Mouse (Mus musculus): ENCODE measurements around the gene AC124108.1. TPM values are rescaled to one million over a fixed set of nuclear protein-coding genes. Genes with fewer than 3 reads are reported as not detected.
A peak's percentile ranks its signal among the peaks of the same experiment; 100 is the strongest.

AC124108.1 gene
- polyA plus RNA-seq, 1 experiment from 2014 or later, result not detected

DNA sequence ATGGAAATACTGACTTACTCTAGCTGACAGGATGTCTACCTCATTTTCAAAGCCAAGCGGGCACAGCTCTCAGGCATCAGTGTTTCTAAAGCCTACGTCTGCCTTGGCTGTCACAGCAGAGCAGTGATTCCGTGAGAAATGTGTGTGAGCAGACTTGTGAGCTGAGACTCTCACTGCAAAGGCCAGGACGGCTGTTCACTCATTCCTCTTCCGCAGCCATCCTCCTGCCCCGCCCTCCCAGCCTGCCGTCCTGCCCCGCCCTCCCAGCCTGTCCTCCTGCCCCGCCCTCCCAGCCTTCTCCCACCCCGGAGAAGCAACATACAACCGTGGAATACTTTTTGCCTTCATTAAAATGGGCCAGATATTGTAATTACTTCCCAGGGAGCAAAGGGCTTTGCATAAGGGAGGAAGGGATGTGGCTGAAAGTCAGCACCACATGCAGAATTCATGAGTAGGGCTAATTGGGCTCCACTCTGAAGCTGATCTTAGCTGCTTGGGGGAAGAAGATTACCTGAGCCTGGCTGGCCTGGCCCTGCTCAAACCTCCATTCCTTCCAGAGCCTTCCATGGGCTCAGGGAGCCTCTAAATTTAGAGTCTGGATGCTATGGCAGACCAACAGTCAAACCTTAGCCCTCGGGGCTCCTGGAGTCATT, 23.0 kb upstream of the AC124108.1 start:
- Histone ChIP-seq H3K4me2 (peak overlapping the region; percentile 58), H3K4me1 (replicated peaks) (peaks cover 9% of the 10 kb centered on the region), H3K27ac (no peak overlapping the region), H3K4me3 (peak overlapping the region; percentile 22), H3K9ac (no peak overlapping the region), H3K36me3 (no peaks in the 10 kb centered on the region), H3K9me3 (replicated peaks) (no peaks in the 10 kb centered on the region), H3K27me3 (peaks cover 12% of the 10 kb centered on the region)
- 8% methylated on average over 12 of the region's 12 CpGs for WGBS
- ATAC-seq (replicated peaks; ENCODE audit: insufficient number of reproducible peaks, insufficient read depth, low FRiP score, low read depth), result 0 out of 2 replicates have a peak, but pooled peaks have one; percentile 31

DNA sequence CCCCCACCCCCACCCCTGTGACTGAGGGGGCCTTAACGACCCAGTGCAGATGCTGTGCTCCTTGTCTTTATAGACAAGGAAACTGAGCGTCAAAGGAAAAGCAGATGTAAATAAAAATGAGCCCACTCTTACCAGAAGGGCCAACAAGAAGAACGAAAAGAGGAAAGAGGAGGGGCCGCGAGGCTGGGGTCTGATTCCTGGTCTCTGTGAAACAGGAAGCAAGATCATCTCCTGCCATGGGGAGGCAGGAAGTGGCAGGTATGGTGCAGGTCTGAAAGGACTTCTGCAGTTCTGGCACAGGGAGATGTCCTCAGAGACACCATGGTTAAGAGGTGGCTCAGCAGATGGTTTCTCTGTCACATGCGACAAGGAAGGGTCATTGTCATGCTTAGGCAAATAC, 20.6 kb upstream of the AC124108.1 start:
- no peak overlapping the region for H3K4me2 ChIP-seq
- no peak for ATAC-seq (replicated peaks; ENCODE audit: insufficient number of reproducible peaks, insufficient read depth, low FRiP score, low read depth)
- H3K36me3 ChIP-seq, result no peaks in the 10 kb centered on the region
- H3K4me1 ChIP-seq (replicated peaks), result peaks cover 6% of the 10 kb centered on the region
- H3K9ac ChIP-seq, result no peak overlapping the region
- peaks cover 10% of the 10 kb centered on the region for H3K27me3 ChIP-seq
- no peak overlapping the region for H3K4me3 ChIP-seq
- no peak overlapping the region for H3K27ac ChIP-seq
- no peaks in the 10 kb centered on the region for H3K9me3 ChIP-seq (replicated peaks)
- WGBS, result 48% methylated on average over 6 of the region's 6 CpGs

DNA sequence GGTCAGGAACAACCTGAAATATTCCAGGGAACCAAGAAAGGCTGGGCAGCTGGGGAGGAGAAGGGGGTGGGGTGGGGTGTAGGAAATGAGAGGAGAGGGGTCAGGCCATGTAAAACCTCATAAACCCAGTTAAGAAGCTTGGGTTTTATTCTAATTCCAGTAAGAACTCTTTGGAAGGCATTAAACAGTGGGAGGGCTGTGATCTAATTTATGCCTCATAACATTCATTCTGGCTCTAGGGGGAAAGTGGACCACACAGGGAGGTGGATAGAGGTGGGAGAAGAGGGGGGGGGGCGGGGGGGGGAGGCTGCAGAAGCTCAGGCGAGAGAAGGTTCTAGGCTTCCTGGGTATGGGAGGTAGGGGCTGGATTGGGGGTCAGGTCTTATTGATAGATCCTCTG, 19.6 kb upstream of the AC124108.1 start:
- Histone ChIP-seq H3K27me3 (peaks cover 10% of the 10 kb centered on the region), H3K27ac (no peak overlapping the region), H3K4me1 (replicated peaks) (peaks cover 6% of the 10 kb centered on the region), H3K36me3 (no peaks in the 10 kb centered on the region), H3K4me2 (no peak overlapping the region), H3K4me3 (no peak overlapping the region), H3K9me3 (replicated peaks) (no peaks in the 10 kb centered on the region), H3K9ac (no peak overlapping the region)
- 43% methylated on average over 1 of the region's 2 CpGs for WGBS
- no peak for ATAC-seq (replicated peaks; ENCODE audit: insufficient number of reproducible peaks, insufficient read depth, low FRiP score, low read depth)

DNA sequence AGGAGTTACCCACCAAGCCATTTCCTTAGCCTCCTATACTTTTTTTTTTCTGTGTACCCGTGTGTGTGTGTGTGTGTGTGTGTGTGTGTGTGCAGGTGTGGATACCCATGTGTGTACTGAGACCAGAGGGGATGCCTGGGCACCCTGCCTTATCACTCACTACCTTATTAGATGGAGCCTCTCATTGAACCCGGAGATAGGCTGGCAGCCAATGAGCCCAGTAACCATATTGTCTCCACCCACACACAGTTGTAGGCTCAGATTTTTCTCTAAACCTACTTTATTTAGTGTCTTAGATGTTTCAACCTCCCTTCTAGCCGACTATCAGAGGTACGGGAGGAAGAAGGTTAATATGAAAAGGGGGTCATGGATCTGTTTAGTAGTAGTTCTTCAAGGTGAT, 5.0 kb upstream of the AC124108.1 start:
- Histone ChIP-seq H3K9me3 (replicated peaks) (no peaks in the 10 kb centered on the region), H3K4me1 (replicated peaks) (peaks cover 15% of the 10 kb centered on the region), H3K27ac (no peak overlapping the region), H3K4me2 (no peak overlapping the region), H3K36me3 (no peaks in the 10 kb centered on the region), H3K9ac (no peak overlapping the region), H3K4me3 (no peak overlapping the region), H3K27me3 (peaks cover 73% of the 10 kb centered on the region)
- 64% methylated on average over 4 of the region's 4 CpGs for WGBS
- no peak for ATAC-seq (replicated peaks; ENCODE audit: insufficient number of reproducible peaks, insufficient read depth, low FRiP score, low read depth)

DNA sequence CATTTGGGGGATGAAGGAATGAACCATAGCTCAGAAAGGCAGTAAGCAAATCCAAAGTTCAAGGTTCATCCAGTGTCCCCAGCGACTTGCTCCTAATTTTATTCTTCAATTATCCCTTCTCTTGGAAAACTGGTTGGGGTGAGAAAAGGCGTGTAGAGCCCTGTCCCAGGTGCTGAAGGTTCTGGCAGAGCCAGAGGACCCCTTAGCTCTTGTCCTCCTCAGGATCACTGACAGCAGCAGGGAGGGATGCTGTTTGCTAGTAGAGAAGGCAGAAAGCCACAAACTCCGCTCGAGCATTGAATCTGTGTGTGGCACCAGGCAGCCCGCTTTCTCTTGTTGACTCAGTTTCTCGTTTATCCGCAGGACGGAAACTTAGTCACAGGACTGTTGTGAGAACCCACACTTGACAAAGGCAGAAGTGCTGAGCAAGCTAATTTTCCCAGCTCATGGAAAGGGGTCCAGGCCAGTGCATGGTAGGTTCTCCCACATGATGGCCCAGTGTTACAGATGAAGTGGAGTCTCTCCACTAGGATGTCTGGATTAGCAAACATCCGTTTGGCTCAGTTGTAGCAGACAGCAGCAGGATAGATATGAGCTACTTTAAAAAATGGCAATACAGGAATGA, 2.7 kb upstream of the AC124108.1 start:
- Histone ChIP-seq H3K4me1 (replicated peaks) (peaks cover 26% of the 10 kb centered on the region), H3K4me3 (no peak overlapping the region), H3K9ac (no peak overlapping the region), H3K4me2 (no peak overlapping the region), H3K27ac (no peak overlapping the region), H3K9me3 (replicated peaks) (no peaks in the 10 kb centered on the region), H3K36me3 (no peaks in the 10 kb centered on the region), H3K27me3 (peaks cover 86% of the 10 kb centered on the region)
- ATAC-seq (replicated peaks; ENCODE audit: insufficient number of reproducible peaks, insufficient read depth, low FRiP score, low read depth), result no peak
- WGBS, result 25% methylated on average over 9 of the region's 9 CpGs

DNA sequence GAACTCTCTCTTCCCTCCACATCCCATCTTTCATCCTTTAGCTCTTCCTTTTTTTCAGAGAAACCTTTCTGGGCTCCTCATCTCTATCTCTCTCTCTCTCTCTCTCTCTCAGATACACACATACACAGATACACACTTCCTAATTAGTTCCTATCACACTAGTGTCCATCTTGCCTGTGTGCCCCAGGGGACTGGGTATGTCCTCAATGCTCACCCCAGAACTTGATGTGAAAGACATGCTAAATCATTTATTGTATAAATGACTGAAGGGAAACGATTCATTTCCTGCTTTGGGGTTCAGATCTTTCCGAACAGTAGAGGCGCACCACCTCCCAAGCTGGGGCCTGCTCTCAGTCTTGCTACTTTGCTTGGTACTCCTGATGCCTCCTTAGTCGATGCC, 2.0 kb upstream of the AC124108.1 start:
- 38% methylated on average over 4 of the region's 4 CpGs for WGBS
- Histone ChIP-seq H3K4me1 (replicated peaks) (peaks cover 26% of the 10 kb centered on the region), H3K9me3 (replicated peaks) (no peaks in the 10 kb centered on the region), H3K4me3 (no peak overlapping the region), H3K36me3 (no peaks in the 10 kb centered on the region), H3K9ac (no peak overlapping the region), H3K4me2 (no peak overlapping the region), H3K27ac (no peak overlapping the region), H3K27me3 (peaks cover 87% of the 10 kb centered on the region)
- no peak for ATAC-seq (replicated peaks; ENCODE audit: insufficient number of reproducible peaks, insufficient read depth, low FRiP score, low read depth)

DNA sequence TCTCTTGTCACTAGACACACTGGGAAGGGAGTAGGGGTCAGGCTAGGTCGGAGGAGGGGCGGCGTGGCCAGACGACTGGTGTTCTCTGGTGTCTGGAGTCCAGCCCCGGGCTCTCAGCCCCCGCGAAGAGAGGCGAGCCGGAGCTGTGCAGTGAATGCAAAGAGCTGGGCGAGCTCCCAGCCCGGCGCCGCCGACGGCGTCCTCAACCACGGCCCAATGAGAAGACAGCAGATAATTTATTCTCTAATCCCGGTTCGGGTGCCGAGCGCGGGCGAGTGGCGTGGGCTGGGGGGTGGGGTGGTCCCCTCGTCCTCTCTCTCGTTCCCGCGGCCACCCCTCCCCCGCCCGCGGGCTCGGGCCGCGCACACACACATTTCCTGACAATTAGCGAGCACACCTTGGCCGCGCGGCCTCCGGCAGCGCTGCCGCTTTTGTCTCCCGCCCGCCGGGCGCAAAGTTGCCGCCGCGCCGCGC, 1.2 kb upstream of the AC124108.1 start:
- Histone ChIP-seq H3K4me2 (peak overlapping the region; percentile 90), H3K9ac (peak overlapping the region; percentile 6), H3K4me1 (replicated peaks) (peaks cover 31% of the 10 kb centered on the region), H3K27ac (no peak overlapping the region), H3K9me3 (replicated peaks) (no peaks in the 10 kb centered on the region), H3K27me3 (peaks cover 92% of the 10 kb centered on the region), H3K4me3 (peak overlapping the region; percentile 55), H3K36me3 (no peaks in the 10 kb centered on the region)
- WGBS, result under 1% methylated on average over 50 of the region's 50 CpGs
- ATAC-seq (replicated peaks; ENCODE audit: insufficient number of reproducible peaks, insufficient read depth, low FRiP score, low read depth), result no peak

DNA sequence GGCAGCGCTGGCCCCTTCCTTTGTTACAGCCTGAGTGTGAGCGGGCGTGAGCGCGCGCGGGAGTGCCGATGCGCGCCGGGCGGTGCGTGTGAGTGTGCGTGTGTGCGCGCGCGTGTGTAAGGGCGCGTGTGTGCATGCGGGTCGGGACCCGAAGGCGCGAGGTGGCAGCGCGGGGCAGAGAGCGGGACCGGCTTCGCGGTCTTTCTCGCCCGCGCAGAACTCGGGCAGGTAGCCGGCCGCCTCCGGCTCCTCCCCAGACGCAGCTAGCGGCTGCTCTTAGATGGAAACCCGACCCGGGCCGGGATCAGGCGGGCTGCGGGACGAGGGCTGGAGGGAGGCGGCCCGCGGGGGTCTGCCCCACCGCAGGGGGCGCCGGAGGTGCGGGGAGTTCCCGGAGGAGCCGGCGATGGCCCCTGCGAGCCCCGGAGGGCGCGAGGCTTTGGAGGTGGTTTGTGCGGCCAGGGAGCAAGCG, 600 bp upstream of the AC124108.1 start:
- Histone ChIP-seq H3K4me3 (peak overlapping the region; percentile 55), H3K4me1 (replicated peaks) (peaks cover 31% of the 10 kb centered on the region), H3K27me3 (peaks cover 94% of the 10 kb centered on the region), H3K27ac (no peak overlapping the region), H3K4me2 (peak overlapping the region; percentile 90), H3K9ac (peak overlapping the region; percentile 6), H3K36me3 (no peaks in the 10 kb centered on the region), H3K9me3 (replicated peaks) (no peaks in the 10 kb centered on the region)
- no peak for ATAC-seq (replicated peaks; ENCODE audit: insufficient number of reproducible peaks, insufficient read depth, low FRiP score, low read depth)
- WGBS, result under 1% methylated on average over 62 of the region's 62 CpGs

DNA sequence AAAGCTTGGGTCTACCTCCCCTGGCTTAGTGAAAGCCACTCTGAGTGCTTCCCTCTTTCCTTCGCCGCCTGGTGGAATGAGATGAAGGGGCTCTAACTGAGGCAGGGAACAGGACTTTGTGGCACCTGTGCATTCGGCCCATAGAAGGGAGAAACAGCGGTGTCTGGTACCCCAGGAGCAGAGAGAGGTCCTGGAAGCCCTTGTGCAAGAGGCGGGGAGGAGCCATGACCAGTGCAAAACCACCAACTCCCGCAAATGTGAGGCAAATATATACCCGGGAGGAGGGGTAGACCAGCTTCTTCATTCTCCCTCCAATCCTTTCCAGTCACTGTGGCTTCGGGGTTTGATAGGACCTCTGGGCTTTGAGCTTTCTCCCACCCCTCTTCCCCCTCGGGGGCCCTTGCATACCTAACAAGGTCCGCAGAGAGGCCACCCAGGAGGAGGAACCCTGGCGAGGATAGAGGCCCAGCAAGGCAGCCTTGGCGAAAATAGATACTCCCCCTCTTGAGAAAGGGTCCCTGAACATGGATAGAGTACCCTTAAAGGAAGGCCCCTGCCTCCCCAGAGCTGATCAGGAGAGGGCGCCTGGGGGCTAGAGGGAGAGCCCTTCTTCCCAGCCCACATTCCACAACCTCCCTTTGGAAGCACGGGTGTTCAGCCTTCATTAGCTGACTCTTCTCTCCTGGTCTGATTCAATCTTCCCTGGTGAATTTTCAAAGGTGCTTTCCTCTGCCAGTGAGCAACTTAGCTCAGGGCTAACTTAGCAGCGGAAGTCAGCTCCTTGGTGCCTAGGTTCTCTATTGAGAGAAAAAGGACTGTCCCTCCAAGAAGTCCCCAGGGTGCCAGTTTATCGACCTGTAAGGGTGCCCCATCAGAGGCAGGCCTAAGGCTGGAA, 776 bp downstream of the AC124108.1 start:
- no peaks in the 10 kb centered on the region for H3K36me3 ChIP-seq
- ATAC-seq (replicated peaks; ENCODE audit: insufficient number of reproducible peaks, insufficient read depth, low FRiP score, low read depth), result no peak
- 8% methylated on average over 16 of the region's 16 CpGs for WGBS
- no peak overlapping the region for H3K27ac ChIP-seq
- H3K9ac ChIP-seq, result no peak overlapping the region
- peaks cover 91% of the 10 kb centered on the region for H3K27me3 ChIP-seq
- peak overlapping the region; percentile 55; the same call in 1 of the 2 replicates for H3K4me3 ChIP-seq
- peak overlapping the region; percentile 90 for H3K4me2 ChIP-seq
- no peaks in the 10 kb centered on the region for H3K9me3 ChIP-seq (replicated peaks)
- H3K4me1 ChIP-seq (replicated peaks), result peaks cover 31% of the 10 kb centered on the region

DNA sequence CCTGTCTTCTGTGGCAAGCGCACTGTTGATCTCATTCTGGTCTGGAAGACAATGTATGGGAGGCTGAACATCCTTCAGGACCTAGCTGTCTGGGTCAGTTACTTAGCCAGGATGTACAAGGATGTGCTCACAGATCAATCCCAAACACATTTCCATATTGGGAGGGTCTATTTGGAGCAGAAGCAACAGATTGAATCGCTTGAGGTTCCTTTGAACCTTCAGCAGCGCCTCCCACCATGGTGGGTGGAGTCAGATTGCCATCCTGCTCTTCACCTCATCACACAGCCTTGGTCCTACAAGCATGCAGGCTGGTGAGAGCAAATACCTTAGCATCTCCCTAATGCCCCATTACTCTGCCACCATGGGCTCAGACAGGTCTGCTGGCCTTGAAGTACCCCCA, 2.5 kb downstream of the AC124108.1 start:
- no peaks in the 10 kb centered on the region for H3K36me3 ChIP-seq
- H3K4me1 ChIP-seq (replicated peaks), result peaks cover 31% of the 10 kb centered on the region
- peaks cover 88% of the 10 kb centered on the region for H3K27me3 ChIP-seq
- no peak overlapping the region for H3K9ac ChIP-seq
- ATAC-seq (replicated peaks; ENCODE audit: insufficient number of reproducible peaks, insufficient read depth, low FRiP score, low read depth), result no peak
- no peak overlapping the region for H3K27ac ChIP-seq
- no peak overlapping the region for H3K4me3 ChIP-seq
- WGBS, result 72% methylated on average over 3 of the region's 3 CpGs
- no peaks in the 10 kb centered on the region for H3K9me3 ChIP-seq (replicated peaks)
- no peak overlapping the region for H3K4me2 ChIP-seq

DNA sequence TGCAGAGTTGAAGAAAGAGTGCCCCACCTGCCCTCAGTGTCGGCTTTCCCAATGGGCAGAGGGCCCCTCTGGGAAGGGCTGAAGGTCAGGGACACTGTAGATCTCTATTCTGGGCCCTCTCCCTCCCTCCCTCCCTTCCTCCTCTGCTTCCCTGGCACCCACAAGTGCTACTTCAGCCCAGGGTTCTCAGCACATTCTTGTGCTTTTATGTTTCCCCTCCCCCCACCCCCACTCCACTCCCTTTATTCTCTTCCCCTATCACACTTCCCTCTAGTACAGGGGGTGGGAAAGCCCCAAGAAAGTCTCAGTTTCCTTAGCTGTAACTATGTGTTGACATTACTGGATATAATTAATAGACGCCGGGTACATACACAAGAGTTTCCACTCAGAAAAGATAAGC, 3.4 kb downstream of the AC124108.1 start:
- no peak overlapping the region for H3K4me3 ChIP-seq
- H3K9ac ChIP-seq, result no peak overlapping the region
- WGBS, result 38% methylated on average over 3 of the region's 3 CpGs
- H3K4me2 ChIP-seq, result no peak overlapping the region
- H3K4me1 ChIP-seq (replicated peaks), result peaks cover 31% of the 10 kb centered on the region
- H3K27me3 ChIP-seq, result peaks cover 86% of the 10 kb centered on the region
- no peaks in the 10 kb centered on the region for H3K9me3 ChIP-seq (replicated peaks)
- ATAC-seq (replicated peaks; ENCODE audit: insufficient number of reproducible peaks, insufficient read depth, low FRiP score, low read depth), result no peak
- no peak overlapping the region for H3K27ac ChIP-seq
- no peaks in the 10 kb centered on the region for H3K36me3 ChIP-seq
